Mouse (Mus musculus) forebrain, embryonic 16.5 days (tissue): ENCODE measurements around the gene Parvb. TPM values are rescaled to one million over a fixed set of nuclear protein-coding genes. Genes with fewer than 3 reads are reported as not detected.

Experiments used
- ATAC-seq: fragments of 200-750 bp; cut with Nextera tagmentation; 2 replicates; pipeline ENCODE4 v1.8.0; 2017; ENCODE audit warnings: mild to moderate bottlenecking, moderate library complexity
- H3K27ac ChIP-seq: fragments of 300-500 bp; sonication (generic); 2 replicates; pipeline ENCODE4 v1.5.1; 2014; ENCODE audit warnings: low read length, control low read depth
- H3K27me3 ChIP-seq: fragments of 300-500 bp; sonication (generic); replicated peaks from 2 replicates; pipeline ENCODE4 v1.6.1; 2014; ENCODE audit warnings: low read length; ENCODE audit not compliant: control insufficient read depth, insufficient read depth
- H3K36me3 ChIP-seq: fragments of 300-500 bp; sonication (generic); 2 replicates; pipeline ENCODE4 v1.6.1; 2014; ENCODE audit not compliant: control insufficient read depth, insufficient read depth
- H3K4me1 ChIP-seq: fragments of 300-500 bp; sonication (generic); replicated peaks from 2 replicates; pipeline ENCODE4 v1.6.1; 2014; ENCODE audit warnings: low read length; ENCODE audit not compliant: control insufficient read depth, insufficient read depth
- H3K4me2 ChIP-seq: fragments of 300-500 bp; sonication (generic); 2 replicates; pipeline ENCODE4 v1.6.1; 2014; ENCODE audit warnings: mild to moderate bottlenecking, low read length, control low read depth
- H3K4me3 ChIP-seq: fragments of 300-500 bp; sonication (generic); replicated peaks from 2 replicates; pipeline ENCODE4 v1.5.1; 2014; ENCODE audit warnings: mild to moderate bottlenecking, low read length, control low read depth
- H3K9ac ChIP-seq: fragments of 300-500 bp; sonication (generic); replicated peaks from 2 replicates; pipeline ENCODE4 v1.6.1; 2014; ENCODE audit warnings: low read depth, low read length, control low read depth
- H3K9me3 ChIP-seq: fragments of 300-500 bp; sonication (generic); 2 replicates; pipeline ENCODE4 v1.6.1; 2016; ENCODE audit warnings: low read length; ENCODE audit not compliant: control insufficient read depth
- WGBS: fragments of 180-500 bp; shearing (Covaris S2); extraction: QIAGEN DNeasy Blood & Tissue Kit; methylation state at CpG from one replicate; pipeline ENCODE4 v1.1.7; 2014; 5-methylcytosine and 5-hydroxymethylcytosine counted together
- polyA plus RNA-seq: library from polyadenylated mRNA; unstranded; fragments of >200 nt; fragmentation: Nextera tagmentation; extraction: Ambion mirVana; gene quantifications from 2 replicates; pipeline ENCODE4 v1.2.1, GENCODE M21; 2015

The Parvb gene
- polyA plus RNA-seq, 1 experiment from 2014 or later: 2.8 TPM

DNA sequence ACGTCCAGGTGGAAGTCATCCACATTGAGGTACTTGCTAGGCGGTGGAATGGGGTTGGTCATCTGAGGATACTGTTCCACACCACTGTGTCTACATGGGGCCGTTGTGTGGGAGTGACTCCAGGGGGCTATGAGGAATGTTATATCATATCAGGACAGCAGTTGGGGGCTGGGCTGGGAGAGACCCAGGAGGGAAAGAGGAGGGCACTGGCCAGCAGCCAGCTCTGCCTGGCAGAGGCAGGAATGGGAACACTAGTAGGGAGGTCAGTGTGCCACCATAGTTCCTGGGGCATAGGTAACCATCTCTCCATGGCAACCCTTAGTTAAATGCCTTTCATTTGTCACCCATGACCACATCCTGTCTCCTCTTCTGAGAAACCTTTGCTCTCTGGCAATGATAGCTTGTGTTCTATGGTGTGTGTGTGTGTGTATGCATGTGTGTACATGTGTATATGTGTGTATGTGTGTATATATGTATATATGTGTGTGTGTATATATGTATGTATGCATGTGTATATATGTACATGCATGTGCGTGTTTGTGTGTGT lies 99.3 kb downstream of the Parvb start:
- Histone ChIP-seq H3K4me1 (no peaks in the 10 kb centered on the region), H3K4me3 (no peak overlapping the region), H3K36me3 (no peaks in the 10 kb centered on the region), H3K27ac (no peak overlapping the region), H3K27me3 (no peaks in the 10 kb centered on the region), H3K9me3 (no peaks in the 10 kb centered on the region), H3K4me2 (no peak overlapping the region), H3K9ac (no peak overlapping the region)
- no peak for ATAC-seq
- WGBS: 86% methylated on average over 4 of the region's 4 CpGs

DNA sequence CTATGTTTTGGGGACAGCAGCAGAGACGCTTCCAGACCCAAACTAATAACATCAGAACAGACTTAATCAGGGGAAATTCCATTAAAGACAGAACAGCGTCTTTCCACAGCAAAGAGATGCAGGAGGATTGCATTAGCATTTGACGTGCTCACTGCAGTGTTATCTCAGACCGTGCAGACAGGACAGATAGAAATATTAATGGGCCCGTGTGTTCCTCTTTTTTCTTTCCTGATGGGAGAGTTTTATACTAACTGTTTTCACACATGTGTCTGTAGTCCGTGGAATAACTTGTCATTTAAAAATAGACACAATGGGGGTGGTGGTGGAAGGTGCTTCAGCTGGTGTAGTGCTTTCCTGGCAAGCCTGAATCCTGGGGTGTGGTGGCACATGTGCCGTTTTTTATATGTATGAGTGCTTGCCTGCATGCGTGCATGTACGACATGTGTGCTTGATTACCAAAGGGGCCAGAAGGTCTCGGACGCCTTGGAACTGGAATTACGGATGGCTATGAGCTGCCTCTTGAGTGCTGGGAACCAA lies 104.5 kb downstream of the Parvb start:
- H3K27ac ChIP-seq: no peak overlapping the region
- 68% methylated on average over 12 of the region's 12 CpGs for WGBS
- 0 out of 2 replicates have a peak, but pooled peaks cover 4% of the 10 kb centered on the region for H3K4me1 ChIP-seq
- H3K4me2 ChIP-seq: no peak overlapping the region
- no peak overlapping the region for H3K9ac ChIP-seq
- ATAC-seq: no peak
- no peak overlapping the region for H3K4me3 ChIP-seq
- no peaks in the 10 kb centered on the region for H3K9me3 ChIP-seq
- H3K27me3 ChIP-seq: no peaks in the 10 kb centered on the region
- H3K36me3 ChIP-seq: no peaks in the 10 kb centered on the region

DNA sequence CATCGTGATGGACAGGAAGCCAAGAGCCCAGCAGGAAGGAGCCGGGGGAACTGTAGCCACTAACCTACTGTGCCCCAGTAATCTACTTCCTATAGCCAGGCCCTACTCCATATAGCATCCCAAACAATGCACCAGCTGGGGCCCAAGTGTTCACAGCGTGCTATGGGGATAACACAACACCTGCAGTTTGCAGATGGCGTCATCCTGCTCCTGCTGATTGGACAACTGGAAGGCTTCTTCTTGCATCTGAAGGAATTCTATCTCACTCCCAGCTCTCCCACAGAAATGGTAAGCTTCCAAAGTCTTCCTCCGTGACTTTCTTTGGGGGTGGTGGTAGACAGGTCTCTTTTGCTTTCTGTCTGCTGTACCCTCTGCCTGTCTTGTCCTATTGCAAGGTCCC lies 105.8 kb downstream of the Parvb start:
- no peak overlapping the region for H3K9ac ChIP-seq
- H3K9me3 ChIP-seq: no peaks in the 10 kb centered on the region
- 0 out of 2 replicates have a peak, but pooled peaks cover 4% of the 10 kb centered on the region for H3K4me1 ChIP-seq
- H3K27ac ChIP-seq: no peak overlapping the region
- ATAC-seq: no peak
- 60% methylated on average over 5 of the region's 5 CpGs for WGBS
- H3K4me2 ChIP-seq: no peak overlapping the region
- H3K27me3 ChIP-seq: no peaks in the 10 kb centered on the region
- H3K4me3 ChIP-seq: no peak overlapping the region
- H3K36me3 ChIP-seq: no peaks in the 10 kb centered on the region

DNA sequence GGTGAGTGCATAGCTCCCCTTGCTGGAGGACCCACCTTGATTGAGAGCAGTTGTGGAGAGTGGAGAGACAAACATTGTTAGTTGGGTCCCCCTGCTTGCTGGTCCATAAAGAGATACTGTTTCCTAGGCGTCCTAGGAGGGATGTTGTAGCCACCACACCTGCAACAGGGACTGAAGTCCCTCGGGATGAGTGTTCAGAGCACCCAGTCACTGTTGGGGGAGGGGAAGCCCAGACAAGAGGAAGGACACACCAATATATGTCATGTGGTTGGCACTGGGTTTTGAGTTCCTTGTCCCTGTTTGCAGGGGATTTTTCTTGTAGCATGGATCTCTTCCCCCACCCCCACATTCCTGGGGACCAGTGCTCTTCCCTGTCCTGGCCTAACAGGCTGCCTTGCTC lies 109.1 kb downstream of the Parvb start:
- no peak overlapping the region for H3K4me2 ChIP-seq
- no peak overlapping the region for H3K9ac ChIP-seq
- 0 out of 2 replicates have a peak, but pooled peaks cover 7% of the 10 kb centered on the region for H3K4me1 ChIP-seq
- ATAC-seq: no peak
- H3K36me3 ChIP-seq: no peaks in the 10 kb centered on the region
- no peaks in the 10 kb centered on the region for H3K27me3 ChIP-seq
- H3K4me3 ChIP-seq: no peak overlapping the region
- no peak overlapping the region for H3K27ac ChIP-seq
- 64% methylated on average over 2 of the region's 2 CpGs for WGBS
- H3K9me3 ChIP-seq: no peaks in the 10 kb centered on the region

DNA sequence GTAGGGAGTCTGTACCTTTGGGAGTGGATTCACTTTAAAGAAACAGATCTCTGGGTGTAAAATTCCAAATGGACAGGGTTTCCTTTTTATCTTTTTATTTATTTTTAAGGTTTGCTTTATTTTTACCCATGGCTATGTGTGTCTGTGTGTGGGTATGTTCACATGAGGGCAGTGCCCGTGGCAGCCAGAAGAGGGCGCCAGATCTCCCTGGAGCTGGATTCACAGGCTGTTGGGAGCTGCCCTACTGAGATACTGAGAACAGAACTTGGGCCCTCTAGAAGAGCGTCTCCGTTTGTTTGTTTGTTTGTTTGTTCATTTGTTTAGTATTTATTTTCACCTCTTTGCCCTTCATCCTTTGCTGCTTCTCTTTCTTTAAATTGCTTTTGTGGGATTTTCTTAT lies 116.9 kb downstream of the Parvb start:
- Histone ChIP-seq H3K4me1 (peaks cover 18% of the 10 kb centered on the region), H3K9me3 (no peaks in the 10 kb centered on the region), H3K4me2 (no peak overlapping the region), H3K4me3 (no peak overlapping the region), H3K36me3 (no peaks in the 10 kb centered on the region), H3K27me3 (no peaks in the 10 kb centered on the region), H3K9ac (no peak overlapping the region), H3K27ac (no peak overlapping the region)
- 96% methylated on average over 4 of the region's 4 CpGs for WGBS
- no peak for ATAC-seq

DNA sequence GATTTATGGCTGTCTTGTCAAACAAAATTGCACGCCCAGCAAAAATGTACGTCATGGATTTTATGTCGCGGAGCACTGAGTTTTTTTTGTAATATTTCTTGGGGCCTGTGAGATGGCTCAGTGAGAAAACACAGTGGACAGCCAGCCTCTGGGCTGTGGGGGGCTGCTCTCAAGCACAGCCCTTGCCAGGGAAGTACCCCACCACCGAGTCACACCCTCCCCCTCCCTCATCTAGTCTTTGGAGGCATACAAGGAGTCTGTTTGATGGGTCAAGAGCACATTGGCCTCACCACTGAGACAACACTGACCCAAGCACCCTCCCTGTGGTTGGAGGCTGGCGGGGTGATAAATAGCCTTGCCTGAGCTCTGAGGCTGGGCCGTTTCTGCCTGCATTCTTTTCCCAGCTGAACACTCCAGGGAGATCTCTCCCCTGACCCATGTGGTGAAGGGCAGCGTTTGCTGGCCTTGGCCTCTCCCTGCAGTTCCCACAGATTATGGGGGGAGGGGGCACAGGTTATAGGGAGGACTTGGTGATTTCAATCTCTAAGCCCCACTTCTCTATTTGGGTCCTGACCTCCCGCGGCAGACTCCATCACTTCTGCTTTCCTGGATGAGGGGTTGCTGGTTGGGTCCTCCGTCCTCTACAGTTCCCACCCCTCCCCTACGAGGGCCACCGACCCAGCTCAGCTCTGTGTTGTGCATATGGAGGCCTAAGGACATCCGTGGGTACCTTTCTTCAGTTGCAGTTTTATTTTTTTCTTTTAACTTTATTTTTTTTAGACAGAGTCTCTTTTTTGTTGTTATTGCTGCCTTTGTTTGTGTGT lies 118.3 kb downstream of the Parvb start:
- no peak overlapping the region for H3K4me2 ChIP-seq
- H3K9me3 ChIP-seq: no peaks in the 10 kb centered on the region
- no peak for ATAC-seq
- no peak overlapping the region for H3K4me3 ChIP-seq
- no peak overlapping the region for H3K27ac ChIP-seq
- H3K27me3 ChIP-seq: no peaks in the 10 kb centered on the region
- WGBS: 80% methylated on average over 14 of the region's 14 CpGs
- H3K9ac ChIP-seq: no peak overlapping the region
- no peaks in the 10 kb centered on the region for H3K36me3 ChIP-seq
- H3K4me1 ChIP-seq: peaks cover 15% of the 10 kb centered on the region

DNA sequence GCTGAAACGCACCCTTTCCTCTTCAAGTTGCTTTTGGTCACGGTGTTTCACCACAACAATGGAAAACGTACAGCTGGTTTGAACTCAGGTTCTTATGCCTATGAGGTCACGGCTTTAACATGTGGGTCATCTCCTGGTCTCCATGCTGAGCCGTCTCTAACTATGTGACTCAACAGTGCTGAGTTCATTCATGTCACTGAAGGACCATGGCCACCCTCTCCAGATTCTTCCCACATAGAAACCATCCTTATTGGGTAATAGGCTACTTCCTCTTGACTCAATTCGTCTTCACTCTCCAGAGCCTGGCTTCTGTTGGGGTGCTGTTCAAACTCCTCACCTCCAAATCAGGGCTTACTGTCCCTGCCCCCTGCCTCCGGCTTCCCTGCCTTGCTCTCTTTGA lies 119.5 kb downstream of the Parvb start:
- Histone ChIP-seq H3K27ac (no peak overlapping the region), H3K27me3 (no peaks in the 10 kb centered on the region), H3K9ac (no peak overlapping the region), H3K4me2 (no peak overlapping the region), H3K9me3 (no peaks in the 10 kb centered on the region), H3K36me3 (no peaks in the 10 kb centered on the region), H3K4me1 (peaks cover 15% of the 10 kb centered on the region), H3K4me3 (no peak overlapping the region)
- WGBS: 96% methylated on average over 7 of the region's 7 CpGs
- no peak for ATAC-seq

DNA sequence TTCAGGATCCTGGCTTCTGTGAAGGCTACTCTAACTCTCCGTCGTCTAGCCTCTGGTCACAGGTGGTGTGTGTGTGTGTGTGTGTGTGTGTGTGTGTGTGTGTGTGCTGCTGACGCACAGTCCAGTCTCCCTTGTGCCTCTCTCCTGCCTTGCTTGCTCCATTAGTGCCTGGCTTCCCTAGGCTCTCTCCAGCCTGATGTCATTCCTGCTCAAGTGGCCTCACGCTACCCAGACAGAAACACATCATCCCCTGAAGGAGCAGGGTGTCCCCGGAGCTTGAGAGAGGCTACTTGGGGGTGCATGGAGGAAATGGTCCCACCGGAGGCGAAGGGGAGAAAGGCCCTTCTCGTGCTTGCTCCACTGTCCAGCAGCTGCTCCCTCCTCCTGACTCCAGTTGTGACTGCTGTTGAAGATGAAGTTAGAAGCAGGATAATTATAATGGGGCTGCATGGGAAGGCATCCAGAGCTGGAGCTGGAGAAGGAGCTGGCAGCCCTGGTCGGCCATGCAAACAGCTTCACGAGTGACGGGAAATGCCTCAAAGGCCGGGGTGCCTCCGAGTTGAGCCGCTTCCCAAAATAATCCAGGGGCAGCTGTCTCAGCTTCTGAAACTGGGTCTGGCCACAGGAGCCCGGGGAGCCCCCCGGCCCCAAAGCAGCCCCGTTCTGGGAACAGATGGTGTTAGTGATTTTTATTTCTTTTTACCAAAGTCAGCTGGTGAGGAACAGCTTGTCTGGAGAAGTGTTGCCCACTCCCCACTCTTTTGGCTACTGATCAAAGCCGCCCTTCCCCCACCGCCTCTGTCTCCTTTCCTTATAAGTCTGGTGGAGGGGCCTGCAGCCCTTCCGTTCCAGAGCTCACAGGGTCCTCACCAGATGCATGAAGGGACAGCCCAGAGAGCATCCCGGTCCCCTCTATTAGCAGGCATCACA lies 120.3 kb downstream of the Parvb start:
- Histone ChIP-seq H3K27ac (peak overlapping the region; percentile 76), H3K27me3 (no peaks in the 10 kb centered on the region), H3K9me3 (no peaks in the 10 kb centered on the region), H3K4me1 (peaks cover 15% of the 10 kb centered on the region), H3K9ac (no peak overlapping the region), H3K36me3 (no peaks in the 10 kb centered on the region), H3K4me3 (no peak overlapping the region), H3K4me2 (no peak overlapping the region)
- peak; percentile 90 for ATAC-seq
- WGBS: 60% methylated on average over 21 of the region's 21 CpGs

DNA sequence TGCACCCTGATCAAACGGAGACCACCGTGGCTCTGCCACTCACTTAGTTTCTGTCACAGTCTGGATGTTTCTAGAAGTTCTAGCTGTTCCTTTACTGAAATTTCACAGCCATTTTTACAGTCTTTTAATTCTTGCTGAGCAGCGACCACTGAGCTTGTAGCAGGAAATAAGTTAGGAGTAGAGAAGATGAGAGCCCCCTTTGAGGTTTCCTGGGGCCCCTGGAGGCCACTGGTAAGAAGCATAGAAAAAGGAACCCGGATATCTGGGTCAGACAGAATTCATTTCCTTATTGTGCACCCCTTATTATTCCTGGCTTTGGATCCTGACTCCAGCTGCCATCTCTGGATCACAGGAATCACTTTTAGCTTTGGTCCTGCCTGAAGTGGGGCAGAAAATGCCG lies 123.2 kb downstream of the Parvb start:
- no peak overlapping the region for H3K4me3 ChIP-seq
- no peak overlapping the region for H3K4me2 ChIP-seq
- 85% methylated on average over 5 of the region's 5 CpGs for whole genome bisulfite sequencing
- no peaks in the 10 kb centered on the region for H3K9me3 ChIP-seq
- no peak overlapping the region for H3K9ac ChIP-seq
- H3K27me3 ChIP-seq: no peaks in the 10 kb centered on the region
- H3K27ac ChIP-seq: no peak overlapping the region
- peaks cover 15% of the 10 kb centered on the region for H3K4me1 ChIP-seq
- no peak for ATAC-seq
- H3K36me3 ChIP-seq: no peaks in the 10 kb centered on the region
